Mouse (Mus musculus) limb, embryonic 15.5 days (tissue): ENCODE data around the gene Gfra1. TPM values are rescaled to one million over a fixed set of nuclear protein-coding genes. Genes with fewer than 3 reads are reported as not detected.

ENCODE experiments used
- polyA plus RNA-seq: library from polyadenylated mRNA; unstranded; fragments of >200 nt; fragmentation: Nextera tagmentation; extraction: Ambion mirVana; gene quantifications from 2 replicates; pipeline ENCODE4 v1.2.1, GENCODE M21; 2015

Gfra1 gene
- polyA plus RNA-seq, 1 experiment from 2014 or later = 18.3 TPM

Other genes starting within 250 kb of the Gfra1 start
- not detected in 2 replicates for gene Ccdc172, start 56.1 kb upstream of the Gfra1 start, polyA plus RNA-seq
- not detected in 2 replicates for gene Pnlip, start 196.6 kb upstream of the Gfra1 start, polyA plus RNA-seq